Mouse (Mus musculus): ENCODE measurements around the gene Myo5a.

The Myo5a gene

DNA sequence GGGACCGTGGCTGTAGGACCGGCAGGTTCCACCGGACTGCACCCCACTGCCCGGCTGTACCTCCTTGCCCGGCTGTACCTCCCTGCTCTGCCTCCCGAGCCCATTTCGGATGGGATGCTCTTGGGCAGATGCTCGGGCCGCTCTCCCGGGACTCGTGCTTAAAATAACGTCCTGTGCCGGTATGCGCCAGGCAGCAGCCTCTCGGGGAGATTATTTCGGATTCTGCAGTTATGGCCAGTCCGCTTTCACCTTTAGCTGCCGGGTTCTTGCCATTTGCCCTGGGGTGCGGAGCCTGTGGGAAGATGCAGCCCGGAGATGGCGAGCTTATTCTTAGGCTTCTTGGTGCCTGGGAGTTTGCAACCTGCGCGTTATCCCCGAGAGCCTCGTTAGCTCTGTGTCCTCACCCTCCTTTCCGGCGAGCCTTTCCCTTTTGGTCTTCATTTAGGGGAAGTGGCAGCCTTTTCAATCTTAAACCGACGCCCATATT is 934 bp downstream of the Myo5a start:
- DNase-seq (ENCODE audit: extremely low spot score, low spot score) = no peak

DNA sequence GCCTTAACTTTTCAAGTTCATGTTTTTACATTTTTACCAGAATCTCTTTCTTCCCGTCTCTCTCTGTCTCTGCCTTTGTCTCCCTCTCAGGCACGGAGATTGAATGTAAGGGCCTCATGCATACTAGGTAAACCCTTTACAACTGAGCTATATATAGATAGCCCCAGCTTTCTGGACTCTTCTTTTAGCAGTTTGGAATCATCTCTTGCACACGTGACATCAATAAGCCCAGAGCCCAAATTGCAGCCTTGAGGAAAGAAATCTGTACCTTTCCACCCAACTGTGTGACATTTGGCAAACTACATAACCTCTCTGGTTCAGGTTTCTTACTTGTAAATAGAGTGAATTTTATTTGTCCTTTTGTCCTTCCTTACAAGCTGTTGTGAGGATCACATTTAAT is 1.5 kb downstream of the Myo5a start:
- DNase-seq (ENCODE audit: extremely low spot score, low spot score) = no peak

DNA sequence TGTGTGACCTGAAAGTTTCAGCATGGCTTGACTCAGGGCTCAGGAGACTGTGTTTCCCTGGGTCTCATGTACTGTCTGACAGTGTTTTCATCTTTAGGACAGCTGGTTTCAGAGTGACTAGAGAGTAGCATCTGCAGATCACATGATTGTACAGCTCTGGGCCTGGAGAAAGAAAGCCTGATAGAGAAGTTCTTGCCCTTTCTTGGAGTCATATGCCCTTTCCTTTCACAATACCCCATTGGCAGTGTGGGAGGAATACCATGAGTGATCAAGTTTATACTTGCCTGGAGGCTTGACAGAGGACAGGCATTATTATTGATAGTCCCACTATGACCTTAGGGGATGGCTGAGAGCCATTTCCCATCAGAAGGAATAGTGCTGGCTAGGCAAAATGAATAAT is 6.4 kb downstream of the Myo5a start:
- DNase-seq (ENCODE audit: extremely low spot score, low spot score) = no peak

DNA sequence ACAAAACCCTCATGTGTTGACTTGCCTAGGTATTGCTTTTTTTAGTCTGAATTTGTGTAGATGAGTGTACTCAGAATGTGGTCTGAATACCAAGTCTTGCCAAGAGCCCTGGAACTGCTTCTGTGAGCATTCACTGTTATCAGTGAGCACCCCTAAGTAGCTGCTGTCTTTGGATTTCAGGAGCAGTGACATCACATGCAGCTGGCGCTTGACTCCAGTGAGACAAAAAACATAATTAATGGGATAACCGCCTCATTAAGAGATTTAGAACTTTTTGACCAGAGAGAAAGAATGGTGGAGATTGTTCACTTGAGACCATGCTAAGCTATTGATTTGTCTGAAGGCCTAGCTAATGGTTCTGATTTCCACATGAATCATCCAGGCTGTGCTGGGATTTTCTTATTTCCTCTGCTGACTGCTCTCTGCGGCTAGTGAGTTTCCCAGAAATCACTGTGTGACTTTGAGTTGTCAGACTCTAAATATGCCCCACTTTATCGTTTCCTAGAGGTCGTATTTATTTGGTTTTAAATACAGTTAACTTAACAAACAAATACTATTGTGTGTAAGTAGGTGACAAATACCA is 14.5 kb downstream of the Myo5a start:
- DNase-seq (ENCODE audit: extremely low spot score, low spot score) = no peak

DNA sequence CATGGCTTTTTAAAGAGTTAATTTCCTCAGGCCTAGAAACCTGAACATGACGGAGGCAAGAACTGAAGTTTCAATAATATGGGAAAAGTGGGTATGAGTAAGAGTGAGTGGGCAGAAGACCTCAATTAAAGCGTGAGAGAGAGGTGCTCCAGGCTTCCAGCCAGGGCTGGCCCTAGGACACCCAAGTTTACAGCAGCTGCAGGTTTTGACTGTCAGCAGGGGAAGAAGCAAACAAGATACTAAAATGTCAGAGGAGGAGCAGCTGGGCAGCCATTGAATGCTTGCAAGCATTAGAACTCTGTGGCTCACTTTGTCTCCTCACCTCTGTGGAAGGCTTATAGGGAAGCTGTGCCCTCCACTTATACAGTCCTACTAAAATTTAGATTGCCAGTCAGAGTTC is 17.0 kb downstream of the Myo5a start:
- no peak for DNase-seq (ENCODE audit: extremely low spot score, low spot score)

DNA sequence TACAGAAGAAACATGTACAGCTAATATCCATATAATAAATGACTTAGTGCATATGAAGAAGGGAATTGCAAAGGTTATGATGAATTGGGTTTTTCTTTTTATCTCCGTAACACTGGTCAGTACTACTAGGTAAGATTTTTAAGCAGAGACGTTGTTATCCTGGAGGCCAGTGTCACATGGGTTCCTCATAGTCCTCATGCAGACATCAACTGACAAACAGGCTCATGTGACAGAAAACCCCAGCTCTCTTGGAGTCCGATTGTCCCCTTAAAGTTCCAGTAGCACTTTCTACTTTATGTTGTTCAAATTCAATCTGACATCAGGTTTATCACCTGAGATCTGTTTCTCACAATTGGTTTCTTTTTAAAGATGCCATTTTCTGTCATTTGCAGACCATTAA is 18.5 kb downstream of the Myo5a start:
- DNase-seq (ENCODE audit: extremely low spot score, low spot score) = no peak

DNA sequence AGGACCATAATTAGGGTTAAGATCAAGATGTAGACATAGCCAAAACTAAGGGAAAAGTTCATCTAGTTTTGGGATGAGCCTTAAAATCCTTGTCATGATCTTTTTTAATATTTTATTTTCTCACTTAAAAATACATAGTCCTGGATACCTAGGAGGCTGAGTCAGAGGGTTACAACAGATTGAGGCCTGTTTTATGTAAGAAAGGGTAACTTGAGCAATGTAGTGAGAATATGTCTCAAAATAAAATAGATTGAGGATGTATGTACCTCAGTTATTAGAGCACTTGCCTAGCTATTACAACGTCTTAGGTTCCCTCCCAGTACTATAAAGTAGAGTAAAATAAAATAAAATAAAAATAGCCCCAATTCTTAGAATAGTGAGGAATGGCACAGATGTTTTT is 21.3 kb downstream of the Myo5a start:
- DNase-seq (ENCODE audit: extremely low spot score, low spot score) = no peak

DNA sequence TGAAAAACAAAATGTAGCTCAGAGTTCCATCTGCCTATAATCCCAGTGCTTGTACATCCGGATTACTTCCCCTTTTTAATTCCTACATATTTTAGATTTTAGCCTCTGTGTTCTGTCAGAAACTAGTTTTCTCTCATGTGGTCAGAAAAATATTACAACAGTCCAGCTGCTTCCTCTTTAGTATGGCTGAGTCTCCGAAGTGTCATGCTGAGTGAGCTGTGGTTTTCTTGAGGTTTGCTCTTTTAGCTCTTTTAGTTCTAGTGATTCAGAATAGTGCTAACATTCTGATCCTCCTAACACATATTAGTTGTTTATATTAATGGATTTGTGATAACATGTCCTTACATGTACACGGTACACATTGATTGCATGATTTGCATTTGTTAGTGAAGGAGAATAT is 23.9 kb downstream of the Myo5a start:
- no peak for DNase-seq (ENCODE audit: extremely low spot score, low spot score)

DNA sequence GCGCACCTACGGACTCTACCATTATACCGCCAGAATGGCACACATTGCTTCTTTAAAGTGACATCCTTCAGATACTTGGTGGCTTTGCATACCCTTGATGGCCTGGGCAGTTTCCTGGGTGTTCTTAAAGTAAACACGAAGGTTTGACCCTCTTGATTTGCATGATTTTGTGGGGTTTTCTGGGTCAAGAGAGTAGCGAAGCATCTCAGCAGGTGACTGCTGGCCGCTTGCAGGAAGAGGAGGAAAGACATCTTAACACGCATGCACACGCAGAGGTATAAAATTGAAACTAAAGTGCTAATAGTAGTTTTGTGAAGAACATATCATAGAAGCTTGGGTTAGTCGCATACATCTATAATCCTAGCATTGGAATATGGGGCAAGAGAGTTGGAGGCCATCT is 28.1 kb downstream of the Myo5a start:
- DNase-seq (ENCODE audit: extremely low spot score, low spot score) = no peak

DNA sequence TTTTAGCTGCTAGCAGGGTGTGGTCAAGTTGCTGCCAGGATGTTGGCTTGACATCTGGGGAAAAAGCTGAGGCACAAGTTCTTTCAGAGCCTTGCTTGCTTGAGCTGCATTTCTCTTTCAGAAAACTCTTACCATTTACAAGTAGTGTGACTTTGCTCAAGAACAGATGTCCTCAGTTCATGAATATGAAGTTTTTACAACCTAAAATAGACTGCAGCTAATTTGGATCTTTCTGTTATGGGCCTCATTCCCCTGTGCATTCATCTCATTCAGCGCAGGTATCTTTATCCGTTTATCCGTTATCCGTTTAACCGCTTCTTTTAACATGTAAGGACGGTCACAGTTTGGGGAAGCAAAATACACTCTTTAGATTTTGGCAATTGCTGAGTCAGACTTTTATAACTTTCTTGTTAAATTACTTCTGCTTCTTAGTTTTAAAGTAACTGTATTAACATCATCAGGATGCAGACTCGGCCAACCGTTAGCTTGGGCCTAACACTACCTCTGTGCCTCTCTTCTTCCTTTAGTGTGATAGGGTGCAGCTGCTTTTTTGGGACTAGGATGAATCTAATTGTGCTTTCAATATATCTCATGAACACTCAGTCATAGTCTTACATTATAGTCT is 29.5 kb downstream of the Myo5a start:
- no peak for DNase-seq (ENCODE audit: extremely low spot score, low spot score)

DNA sequence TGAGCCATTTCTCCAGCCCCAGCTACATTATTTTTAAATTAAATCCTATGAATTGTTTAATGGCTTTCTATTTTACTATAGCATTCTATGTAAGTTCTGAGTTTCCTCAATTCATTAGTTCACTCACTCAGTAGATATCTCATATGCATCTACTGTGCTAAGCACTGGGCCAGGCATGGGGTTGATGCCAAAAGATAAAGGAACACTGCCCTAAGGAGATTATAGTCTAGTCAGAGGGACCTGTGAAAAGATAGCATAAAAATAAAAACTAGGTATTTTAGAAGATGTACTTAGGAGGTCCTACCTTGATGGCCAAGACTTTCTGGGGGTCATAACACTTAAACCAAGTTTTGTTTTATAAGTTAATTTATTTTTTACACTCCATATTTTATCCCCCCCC is 31.3 kb downstream of the Myo5a start:
- no peak for DNase-seq (ENCODE audit: extremely low spot score, low spot score)

DNA sequence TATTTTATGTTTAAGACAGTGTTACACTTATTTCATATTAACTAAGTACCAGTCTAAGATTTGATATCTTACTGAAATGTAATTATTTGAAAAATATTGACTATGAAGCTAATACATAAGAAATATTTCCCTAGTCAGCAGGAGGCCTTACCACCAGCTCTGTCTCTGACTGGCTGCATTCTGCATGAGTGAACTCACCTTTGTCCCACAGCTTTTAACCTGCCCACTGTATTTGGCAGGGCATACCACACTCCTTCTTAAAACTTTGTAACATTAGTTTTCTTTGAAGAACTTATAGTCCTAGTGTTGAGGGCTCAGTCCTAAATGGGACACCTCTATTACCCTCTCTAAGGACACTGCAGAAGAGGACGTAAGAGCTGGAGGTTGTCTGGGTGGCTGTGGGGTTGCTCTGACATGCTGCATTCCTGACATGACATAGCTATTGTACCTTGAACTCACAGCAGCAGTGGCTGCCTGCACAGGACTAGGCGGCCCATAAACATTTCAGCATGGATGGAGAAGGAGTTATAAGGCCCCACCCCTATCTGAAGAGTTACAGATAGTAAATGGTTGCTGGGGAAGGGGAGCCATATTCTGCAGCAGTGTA is 45.9 kb downstream of the Myo5a start:
- DNase-seq (ENCODE audit: extremely low spot score, low spot score) = no peak

DNA sequence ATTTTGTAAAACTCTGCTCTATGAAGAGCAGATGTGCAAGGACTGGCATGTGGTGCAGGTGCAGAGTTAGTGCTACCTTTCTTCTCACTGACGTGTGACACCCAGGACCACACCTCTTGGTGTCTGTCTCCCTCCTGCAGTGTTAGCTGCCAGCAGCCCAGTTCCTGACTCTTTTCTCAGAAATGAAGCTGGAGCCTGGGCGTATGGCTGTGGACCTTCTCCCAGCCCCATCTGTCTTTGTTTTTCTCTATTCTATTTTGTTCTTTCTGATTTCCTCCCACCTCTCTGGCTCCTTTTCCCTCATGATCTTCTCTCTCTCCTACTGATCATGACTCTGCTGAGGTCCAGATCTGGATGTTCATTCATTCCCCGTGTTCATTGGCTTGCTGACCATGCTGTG is 50.3 kb downstream of the Myo5a start:
- DNase-seq (ENCODE audit: extremely low spot score, low spot score) = no peak

DNA sequence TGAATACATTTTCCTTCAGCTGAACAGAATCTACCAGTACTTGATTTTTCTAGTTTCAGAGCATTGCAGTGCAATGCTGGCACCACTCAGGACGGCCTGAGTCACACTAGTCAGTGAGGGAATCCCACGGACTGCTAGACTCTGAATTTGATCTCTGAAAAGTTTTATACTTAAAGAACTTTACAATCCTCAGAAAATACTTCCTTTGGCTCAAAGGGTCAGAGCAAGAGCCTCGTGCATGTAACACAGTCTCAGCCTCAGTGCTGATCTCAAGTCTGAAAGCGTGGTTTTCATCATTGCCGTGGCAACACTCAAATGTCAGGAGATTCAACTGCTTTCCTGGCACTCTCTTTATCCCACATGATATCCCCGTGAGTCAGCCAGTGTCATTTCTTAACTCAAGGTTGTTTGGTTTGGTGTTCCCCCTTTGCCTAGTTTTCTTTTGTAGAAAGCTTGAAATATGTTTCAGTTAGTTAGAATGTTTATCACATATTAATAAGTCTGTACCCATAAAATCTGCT is 53.4 kb downstream of the Myo5a start:
- no peak for DNase-seq (ENCODE audit: extremely low spot score, low spot score)

DNA sequence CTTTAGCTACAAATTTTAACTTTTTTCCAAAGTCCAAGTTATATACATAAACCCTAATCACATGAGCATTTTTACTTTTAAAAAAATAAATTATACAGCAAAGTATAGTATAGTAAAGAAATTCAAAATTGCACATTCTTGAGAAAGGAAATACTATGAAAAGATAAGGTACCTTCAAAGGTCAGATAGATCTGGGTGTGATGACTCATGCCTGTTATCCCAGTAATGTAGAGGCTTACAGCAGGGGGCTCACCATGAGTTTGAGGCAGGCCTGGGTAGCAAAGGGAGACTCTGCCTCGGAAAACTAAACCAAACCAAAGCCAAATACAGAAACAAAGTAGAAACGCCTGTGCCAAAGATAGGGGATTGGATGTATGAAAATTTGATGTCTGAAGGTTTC is 59.7 kb downstream of the Myo5a start:
- DNase-seq (ENCODE audit: extremely low spot score, low spot score) = no peak

DNA sequence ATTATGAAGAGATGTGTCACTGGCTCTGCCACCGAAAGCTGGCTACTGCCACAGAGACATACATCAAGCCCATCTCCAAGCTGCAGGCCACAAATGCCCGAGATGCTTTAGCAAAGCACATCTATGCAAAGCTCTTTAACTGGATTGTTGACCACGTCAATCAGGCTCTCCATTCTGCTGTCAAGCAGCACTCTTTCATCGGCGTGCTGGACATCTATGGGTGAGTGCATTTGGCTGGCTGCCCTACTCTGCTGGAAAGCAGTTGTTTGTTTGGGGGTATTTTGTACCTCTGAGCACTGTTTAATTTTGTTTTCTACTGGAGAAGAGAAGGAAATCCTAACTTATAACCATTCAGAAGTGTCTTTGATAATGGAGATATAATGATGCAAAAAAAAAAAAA is 76.1 kb downstream of the Myo5a start:
- DNase-seq (ENCODE audit: extremely low spot score, low spot score) = no peak

DNA sequence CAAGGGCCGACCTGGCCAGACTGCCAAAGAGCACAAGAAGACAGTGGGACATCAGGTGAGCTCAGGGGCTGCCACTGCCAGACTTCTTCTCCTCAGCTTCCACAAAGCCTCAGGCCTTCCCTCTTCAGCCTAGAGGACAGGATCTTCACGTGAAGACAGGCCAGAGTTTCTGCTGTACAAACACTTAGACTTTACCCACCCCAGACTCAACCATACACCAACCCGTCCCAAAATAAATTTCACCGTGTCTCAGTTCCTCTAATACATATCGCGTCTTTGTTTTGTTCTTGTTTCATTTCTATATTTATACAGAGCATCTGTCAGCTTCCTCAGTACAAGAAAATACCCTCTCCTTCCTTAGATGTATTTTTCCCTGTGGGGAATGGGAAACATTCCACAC is 89.7 kb downstream of the Myo5a start:
- no peak for DNase-seq (ENCODE audit: extremely low spot score, low spot score)

DNA sequence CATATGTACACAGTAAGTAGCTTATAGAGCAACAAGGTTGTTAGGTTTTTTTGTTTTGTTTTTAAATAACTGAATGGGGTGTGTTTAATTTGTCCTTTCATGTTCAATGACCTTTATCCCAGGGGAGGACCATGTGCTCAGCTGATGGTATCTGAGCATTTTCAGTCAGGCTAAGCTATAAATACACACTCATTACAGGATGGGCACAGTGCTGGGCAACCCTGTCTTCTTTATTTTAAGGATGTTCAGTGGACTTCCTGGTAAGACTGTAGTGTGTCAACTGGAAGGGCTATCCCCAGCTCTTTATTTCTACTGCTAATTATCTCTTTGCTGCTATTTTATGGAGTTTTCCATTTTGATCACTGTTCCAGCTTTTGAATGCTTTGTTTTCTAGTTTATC is 92.8 kb downstream of the Myo5a start:
- DNase-seq (ENCODE audit: extremely low spot score, low spot score) = no peak

DNA sequence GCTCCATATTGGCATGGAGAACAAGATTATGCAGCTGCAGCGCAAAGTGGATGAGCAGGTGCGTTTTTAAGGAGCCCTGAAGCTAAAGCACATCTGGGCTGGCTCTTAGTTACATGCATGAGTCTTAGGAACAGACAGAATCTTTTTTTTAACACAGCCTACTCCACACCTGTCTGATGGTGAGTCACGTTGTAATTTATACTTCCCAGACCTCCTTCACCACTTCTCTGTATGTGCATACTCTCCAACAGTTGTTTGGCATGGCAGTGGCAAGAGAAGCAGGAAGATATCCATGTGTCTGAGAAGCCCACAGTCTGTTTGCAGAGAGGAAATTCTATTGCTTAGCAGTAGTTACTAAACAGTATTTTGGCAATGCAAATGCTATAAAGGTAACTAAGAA is 100.9 kb downstream of the Myo5a start:
- DNase-seq (ENCODE audit: extremely low spot score, low spot score) = no peak

DNA sequence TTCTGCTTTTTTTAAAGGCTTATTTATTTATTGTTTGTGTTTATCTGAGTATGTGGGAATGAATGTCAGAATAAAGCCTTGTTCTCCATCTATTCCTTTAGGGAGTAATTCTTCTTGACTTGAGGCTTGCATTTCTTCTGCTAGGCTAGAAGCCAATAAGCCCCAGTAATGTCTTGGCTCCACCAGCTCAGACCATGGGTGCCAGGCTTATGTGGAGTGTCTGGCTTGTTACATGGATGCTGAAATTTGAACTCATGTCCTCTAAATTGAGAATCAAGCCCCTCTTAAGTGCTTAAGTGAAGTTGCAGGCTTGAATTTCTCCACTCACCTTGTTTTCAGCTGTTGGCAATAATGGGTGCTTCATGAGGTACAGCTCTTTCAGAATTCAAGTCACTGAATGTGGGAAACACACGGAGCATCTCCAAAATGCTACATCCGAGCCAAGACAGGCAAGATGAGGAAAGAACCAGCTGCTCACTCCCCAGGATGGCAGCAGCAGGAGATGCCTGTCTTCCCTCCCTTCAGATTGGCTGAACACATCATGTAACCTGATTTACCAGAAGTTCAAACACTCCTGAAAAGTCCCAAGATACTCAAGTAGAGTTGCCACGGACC is 116.9 kb downstream of the Myo5a start:
- DNase-seq (ENCODE audit: extremely low spot score, low spot score) = no peak

DNA sequence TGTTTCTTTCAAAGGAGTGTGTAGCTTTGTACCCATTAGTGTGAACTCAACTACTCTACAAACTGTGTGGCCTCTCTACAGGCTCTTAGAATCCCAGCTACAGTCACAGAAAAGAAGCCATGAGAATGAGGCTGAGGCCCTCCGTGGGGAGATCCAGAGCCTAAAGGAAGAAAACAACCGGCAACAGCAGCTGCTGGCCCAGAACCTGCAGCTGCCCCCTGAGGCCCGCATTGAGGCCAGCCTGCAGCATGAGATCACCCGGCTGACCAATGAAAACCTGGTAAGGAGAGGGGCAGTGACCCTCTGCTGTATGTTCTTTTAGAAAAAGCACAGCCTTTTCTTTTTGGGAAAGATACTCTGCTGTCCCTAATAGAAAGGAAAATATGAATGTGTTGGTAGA is 123.0 kb downstream of the Myo5a start:
- DNase-seq (ENCODE audit: extremely low spot score, low spot score) = no peak

DNA sequence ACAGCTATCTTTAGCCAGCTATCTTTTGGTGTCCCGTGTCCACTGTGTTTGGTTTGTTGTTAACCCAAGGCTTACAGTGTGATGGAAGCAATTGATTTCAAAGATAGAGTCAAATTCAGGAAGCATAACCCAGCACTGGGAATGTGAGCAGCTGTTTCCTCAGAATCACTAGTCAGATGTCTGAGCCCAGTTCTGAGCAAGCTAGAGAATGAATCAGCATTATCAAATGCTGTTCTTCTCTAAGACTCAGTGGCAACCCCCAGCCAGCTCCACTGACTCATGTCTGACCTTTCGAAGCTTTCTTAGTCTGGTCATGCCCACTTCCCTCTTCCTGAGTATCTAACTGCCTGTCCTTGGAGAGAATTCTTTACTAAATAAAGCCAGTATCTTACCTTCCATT is 125.5 kb downstream of the Myo5a start:
- DNase-seq (ENCODE audit: extremely low spot score, low spot score) = no peak

DNA sequence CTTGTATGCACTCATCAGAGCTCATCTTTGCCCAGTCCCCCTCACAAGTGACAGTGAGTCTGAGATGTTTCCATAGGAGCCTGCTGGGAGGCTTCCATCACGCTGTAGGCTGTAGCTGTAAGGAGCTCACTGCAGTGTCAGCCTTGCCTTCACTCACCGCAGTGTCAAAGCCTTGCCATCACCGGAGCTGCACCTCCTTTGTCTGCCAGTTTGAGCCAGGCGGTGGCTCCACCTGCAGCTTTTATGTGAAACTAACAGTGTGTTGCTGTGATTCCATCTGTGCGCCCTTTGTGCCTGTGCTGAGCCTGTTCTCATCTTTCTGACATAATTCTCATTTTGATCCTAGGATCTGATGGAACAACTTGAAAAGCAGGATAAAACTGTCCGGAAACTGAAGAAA is 126.5 kb downstream of the Myo5a start:
- DNase-seq (ENCODE audit: extremely low spot score, low spot score) = no peak
